Mouse (Mus musculus): ENCODE data around the gene Sec22a. TPM values are rescaled to one million over a fixed set of nuclear protein-coding genes. Genes with fewer than 3 reads are reported as not detected.

Gene Sec22a
- polyA plus RNA-seq, 1 experiment from 2014 or later: 43.6 TPM

GRCm38 (mm10) chr16:35362221-35362620 lies 1.5 kb downstream of the Sec22a start:
- H3K4me3 ChIP-seq: no peak overlapping the region

GRCm38 (mm10) chr16:35360593-35360992 lies 3.1 kb downstream of the Sec22a start:
- 29% methylated on average over 6 of the region's 6 CpGs for WGBS

More at GRCm38 (mm10) chr16:35362221-35362620, 1.5 kb downstream of the Sec22a start:
- no peak for ATAC-seq (ENCODE audit: low FRiP score)
- WGBS: 96% methylated on average over 2 of the region's 2 CpGs
- Histone ChIP-seq H3K4me1 (replicated peaks) (peaks cover 17% of the 10 kb centered on the region), H3K27me3 (no peaks in the 10 kb centered on the region), H3K9ac (no peak overlapping the region), H3K4me2 (no peak overlapping the region), H3K9me3 (no peaks in the 10 kb centered on the region), H3K27ac (no peak overlapping the region), H3K36me3 (peaks cover 9% of the 10 kb centered on the region; the same call in 1 of the 2 replicates)

GRCm38 (mm10) chr16:35357449-35357848 lies 6.3 kb downstream of the Sec22a start:
- no peak overlapping the region for H3K4me3 ChIP-seq
- H3K27me3 ChIP-seq: no peaks in the 10 kb centered on the region
- H3K4me1 ChIP-seq (replicated peaks): peaks cover 5% of the 10 kb centered on the region; the same call in 1 of the 2 replicates
- no peak overlapping the region for H3K27ac ChIP-seq
- H3K9ac ChIP-seq: no peak overlapping the region
- no peak overlapping the region for H3K4me2 ChIP-seq
- 90% methylated on average over 1 of the region's 1 CpGs for WGBS
- H3K9me3 ChIP-seq: no peaks in the 10 kb centered on the region
- no peak for ATAC-seq (ENCODE audit: low FRiP score)
- H3K36me3 ChIP-seq: peaks cover 14% of the 10 kb centered on the region; the same call in 1 of the 2 replicates

More at GRCm38 (mm10) chr16:35360593-35360992, 3.1 kb downstream of the Sec22a start:
- Histone ChIP-seq H3K4me2 (no peak overlapping the region), H3K27ac (no peak overlapping the region), H3K4me1 (replicated peaks) (peaks cover 17% of the 10 kb centered on the region), H3K9ac (no peak overlapping the region), H3K4me3 (no peak overlapping the region), H3K36me3 (peaks cover 9% of the 10 kb centered on the region; the same call in 1 of the 2 replicates), H3K9me3 (no peaks in the 10 kb centered on the region), H3K27me3 (no peaks in the 10 kb centered on the region)
- no peak for ATAC-seq (ENCODE audit: low FRiP score)

DNA sequence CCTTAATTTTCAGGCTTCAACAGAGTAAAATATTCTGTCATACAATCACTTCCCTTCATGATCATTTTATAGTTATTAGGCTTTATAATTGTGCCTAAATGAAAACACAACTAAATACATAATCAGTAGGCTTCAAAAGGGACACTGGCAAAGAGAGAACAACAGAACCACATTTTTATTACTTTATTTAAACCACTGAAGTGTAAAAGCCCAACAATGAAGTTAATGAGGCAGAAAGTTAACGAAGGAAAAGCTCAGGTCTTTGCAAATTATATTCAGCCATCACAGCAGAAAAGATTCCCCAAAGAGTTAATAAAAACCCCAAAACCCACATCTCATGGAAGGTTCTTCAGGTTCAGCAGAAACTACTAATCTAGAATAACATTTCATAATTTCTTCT lies 33.3 kb downstream of the Sec22a start:
- 27% methylated on average over 1 of the region's 1 CpGs for WGBS
- ATAC-seq (ENCODE audit: low FRiP score): no peak

DNA sequence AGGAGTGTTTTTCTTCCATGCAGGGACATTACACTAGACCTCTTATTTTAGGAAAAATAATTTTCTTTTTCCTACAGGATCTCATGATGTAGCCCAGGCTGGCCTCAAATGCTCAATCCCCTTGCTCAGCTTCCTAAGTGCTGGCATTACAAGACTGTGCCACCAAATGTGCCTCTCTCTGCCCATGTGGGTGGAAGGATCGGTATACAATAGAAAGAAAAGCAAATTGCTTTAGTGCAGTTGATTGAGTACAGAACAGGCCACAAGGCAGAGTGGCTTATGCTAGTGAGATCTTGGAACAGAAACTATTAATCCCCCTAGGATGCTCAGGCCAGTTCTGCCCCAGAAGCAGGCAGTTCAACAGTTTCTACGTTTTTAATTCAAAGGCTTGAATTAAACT lies 43.9 kb downstream of the Sec22a start:
- Histone ChIP-seq H3K27me3 (no peaks in the 10 kb centered on the region), H3K9ac (no peak overlapping the region), H3K4me2 (no peak overlapping the region), H3K36me3 (no peaks in the 10 kb centered on the region), H3K4me1 (replicated peaks) (peaks cover 5% of the 10 kb centered on the region), H3K9me3 (no peaks in the 10 kb centered on the region), H3K27ac (no peak overlapping the region), H3K4me3 (no peak overlapping the region)
- peak; percentile 43; the same call in 1 of the 2 replicates for ATAC-seq (ENCODE audit: low FRiP score)
- whole genome bisulfite sequencing: 75% methylated on average over 2 of the region's 2 CpGs

More for the DNA sequence above, 33.3 kb downstream of the Sec22a start:
- no peak overlapping the region for H3K27ac ChIP-seq
- no peak overlapping the region for H3K4me3 ChIP-seq
- no peak overlapping the region for H3K4me2 ChIP-seq
- peaks cover 9% of the 10 kb centered on the region for H3K36me3 ChIP-seq
- no peaks in the 10 kb centered on the region for H3K4me1 ChIP-seq (replicated peaks)
- H3K27me3 ChIP-seq: no peaks in the 10 kb centered on the region
- no peak overlapping the region for H3K9ac ChIP-seq
- no peaks in the 10 kb centered on the region for H3K9me3 ChIP-seq

- H3K9me3 ChIP-seq: no peaks in the 10 kb centered on the region
- H3K9ac ChIP-seq: no peak overlapping the region
- ATAC-seq (ENCODE audit: low FRiP score): peak; percentile 83
- H3K4me1 ChIP-seq (replicated peaks): peaks cover 5% of the 10 kb centered on the region
- no peaks in the 10 kb centered on the region for H3K36me3 ChIP-seq
- no peak overlapping the region for H3K4me2 ChIP-seq
- H3K27ac ChIP-seq: no peak overlapping the region
- WGBS: 32% methylated on average over 4 of the region's 4 CpGs
- H3K4me3 ChIP-seq: no peak overlapping the region
- H3K27me3 ChIP-seq: no peaks in the 10 kb centered on the region
Observed at GRCm38 (mm10) chr16:35319335-35319734, 44.4 kb downstream of the Sec22a start.

DNA sequence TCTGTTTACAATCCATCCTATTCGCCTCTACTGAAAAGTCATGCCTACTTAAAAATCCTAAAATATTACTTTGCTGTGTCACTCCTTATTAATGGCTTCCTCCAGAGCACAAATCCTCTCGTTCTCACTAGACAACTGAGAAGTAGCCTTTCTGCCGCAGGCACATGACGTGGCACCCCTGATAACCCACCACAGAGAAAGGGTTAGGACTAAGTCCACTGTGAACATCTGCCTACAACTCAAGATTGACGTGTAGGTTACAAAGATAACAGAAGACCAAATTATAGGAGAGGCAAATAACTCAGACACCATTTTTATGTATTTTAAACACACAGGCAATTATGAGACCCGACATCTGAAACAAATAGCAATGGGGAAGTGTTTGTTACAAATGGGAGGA lies 45.3 kb downstream of the Sec22a start:
- Histone ChIP-seq H3K9me3 (no peaks in the 10 kb centered on the region), H3K36me3 (peaks cover 7% of the 10 kb centered on the region), H3K9ac (no peak overlapping the region), H3K4me3 (no peak overlapping the region), H3K4me1 (replicated peaks) (peaks cover 5% of the 10 kb centered on the region), H3K27me3 (no peaks in the 10 kb centered on the region), H3K27ac (no peak overlapping the region), H3K4me2 (no peak overlapping the region)
- WGBS: 83% methylated on average over 6 of the region's 6 CpGs
- ATAC-seq (ENCODE audit: low FRiP score): no peak

GRCm38 (mm10) chr16:35317460-35317859 lies 46.3 kb downstream of the Sec22a start:
- no peaks in the 10 kb centered on the region for H3K27me3 ChIP-seq
- no peak for ATAC-seq (ENCODE audit: low FRiP score)
- no peak overlapping the region for H3K27ac ChIP-seq
- no peak overlapping the region for H3K4me3 ChIP-seq
- H3K9ac ChIP-seq: no peak overlapping the region
- H3K4me1 ChIP-seq (replicated peaks): peaks cover 5% of the 10 kb centered on the region
- 88% methylated on average over 5 of the region's 5 CpGs for WGBS
- peaks cover 12% of the 10 kb centered on the region for H3K36me3 ChIP-seq
- no peaks in the 10 kb centered on the region for H3K9me3 ChIP-seq
- H3K4me2 ChIP-seq: no peak overlapping the region

DNA sequence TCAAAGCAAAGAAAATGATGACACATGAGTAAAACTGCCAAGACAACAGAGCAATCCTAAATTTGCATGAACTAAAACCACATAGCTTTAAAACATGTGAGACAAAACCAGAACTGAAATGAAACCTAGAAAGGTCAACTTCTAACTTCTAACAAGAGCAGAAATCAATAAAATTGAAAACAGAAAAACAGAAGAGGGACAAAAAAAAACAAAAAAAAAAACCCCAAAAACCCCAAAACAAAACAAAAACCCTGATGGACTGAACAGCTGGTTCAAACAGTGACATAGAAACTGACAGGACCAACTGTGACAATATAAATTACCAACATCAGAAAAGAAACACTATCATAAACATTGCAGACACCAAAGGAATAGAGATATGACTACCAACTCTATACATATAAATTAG lies 46.9 kb downstream of the Sec22a start:
- ATAC-seq (ENCODE audit: low FRiP score): no peak
- Histone ChIP-seq H3K9me3 (no peaks in the 10 kb centered on the region), H3K4me2 (no peak overlapping the region), H3K27me3 (no peaks in the 10 kb centered on the region), H3K9ac (no peak overlapping the region), H3K36me3 (peaks cover 12% of the 10 kb centered on the region), H3K4me1 (replicated peaks) (peaks cover 9% of the 10 kb centered on the region), H3K4me3 (no peak overlapping the region), H3K27ac (no peak overlapping the region)

DNA sequence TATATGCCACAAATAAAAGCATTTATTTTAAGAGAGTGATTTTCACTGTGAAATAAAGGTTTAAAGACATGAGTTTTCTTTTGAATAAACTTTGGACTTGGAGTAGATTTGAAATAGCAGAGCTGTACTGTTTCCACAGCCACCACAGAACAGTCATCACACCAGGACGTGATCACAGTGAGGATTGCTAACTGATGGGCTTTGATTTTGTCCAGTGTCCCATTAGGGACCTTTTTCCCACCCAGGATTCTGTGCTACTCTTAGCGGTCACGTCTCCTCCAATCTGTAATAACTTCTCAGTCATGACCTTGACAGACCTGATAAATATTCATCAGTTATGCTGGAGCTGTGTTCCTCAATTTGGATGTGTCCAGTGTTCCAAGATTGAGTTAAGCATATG lies 48.2 kb downstream of the Sec22a start:
- no peak overlapping the region for H3K4me2 ChIP-seq
- whole genome bisulfite sequencing: 37% methylated on average over 3 of the region's 3 CpGs

DNA sequence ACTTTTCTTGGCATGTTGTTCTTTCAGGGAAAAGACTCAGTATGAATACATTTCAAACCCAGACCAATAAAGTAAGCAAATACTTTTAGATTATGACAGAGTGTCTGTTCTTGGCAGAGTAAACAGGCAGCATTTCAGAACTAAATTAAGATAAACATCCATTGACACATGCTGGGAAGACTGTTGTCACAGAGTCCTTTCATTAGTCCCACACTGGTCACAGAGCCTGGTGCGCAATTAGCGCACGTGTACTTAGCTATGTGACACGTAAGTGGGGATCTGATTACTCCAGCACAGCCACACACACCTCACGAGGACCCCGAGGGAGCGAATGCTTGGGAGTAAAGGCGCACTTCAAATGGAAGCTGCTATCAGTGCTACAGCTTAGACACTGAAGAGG lies 52.1 kb downstream of the Sec22a start:
- no peak overlapping the region for H3K4me2 ChIP-seq
- no peak overlapping the region for H3K4me3 ChIP-seq
- no peak overlapping the region for H3K9ac ChIP-seq
- no peaks in the 10 kb centered on the region for H3K9me3 ChIP-seq
- no peak for ATAC-seq (ENCODE audit: low FRiP score)
- H3K27me3 ChIP-seq: no peaks in the 10 kb centered on the region
- peaks cover 10% of the 10 kb centered on the region for H3K4me1 ChIP-seq (replicated peaks)
- H3K36me3 ChIP-seq: peaks cover 20% of the 10 kb centered on the region
- no peak overlapping the region for H3K27ac ChIP-seq
- WGBS: 48% methylated on average over 8 of the region's 8 CpGs

More for the DNA sequence above, 48.2 kb downstream of the Sec22a start:
- Histone ChIP-seq H3K9me3 (no peaks in the 10 kb centered on the region), H3K4me3 (no peak overlapping the region), H3K27ac (no peak overlapping the region), H3K36me3 (peaks cover 12% of the 10 kb centered on the region), H3K9ac (no peak overlapping the region), H3K4me1 (replicated peaks) (peaks cover 15% of the 10 kb centered on the region), H3K27me3 (no peaks in the 10 kb centered on the region)
- no peak for ATAC-seq (ENCODE audit: low FRiP score)

DNA sequence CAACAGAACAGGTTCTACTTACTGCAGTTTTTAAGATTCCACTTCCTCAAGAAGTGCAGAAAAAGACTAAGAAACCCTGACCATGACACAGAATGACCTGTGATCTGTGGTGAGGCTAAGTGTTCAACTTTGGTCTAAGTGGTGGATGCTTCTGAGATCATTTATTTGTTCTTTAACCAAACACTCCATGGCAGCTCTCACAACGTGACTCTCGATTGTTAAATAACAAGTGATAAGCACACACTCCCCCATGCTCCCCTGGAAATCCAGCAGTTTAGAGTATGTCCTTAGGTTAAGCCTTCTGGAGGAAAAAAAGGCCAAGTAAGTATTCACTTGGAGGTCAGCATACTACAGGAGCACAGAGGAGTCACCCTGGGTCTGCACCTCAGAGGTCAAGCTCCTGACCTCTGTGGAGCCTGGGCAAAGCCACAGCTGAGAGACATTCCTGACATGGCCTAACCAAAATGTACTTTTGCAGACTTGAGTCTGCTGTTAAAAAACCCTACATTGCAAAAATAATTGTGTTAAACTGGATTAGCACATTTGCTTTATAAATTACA lies 53.1 kb downstream of the Sec22a start:
- 56% methylated on average over 2 of the region's 2 CpGs for WGBS
- no peak overlapping the region for H3K27ac ChIP-seq
- H3K36me3 ChIP-seq: peaks cover 29% of the 10 kb centered on the region
- peaks cover 10% of the 10 kb centered on the region for H3K4me1 ChIP-seq (replicated peaks)
- ATAC-seq (ENCODE audit: low FRiP score): no peak
- no peak overlapping the region for H3K9ac ChIP-seq
- no peaks in the 10 kb centered on the region for H3K9me3 ChIP-seq
- H3K27me3 ChIP-seq: no peaks in the 10 kb centered on the region
- no peak overlapping the region for H3K4me2 ChIP-seq
- H3K4me3 ChIP-seq: no peak overlapping the region

DNA sequence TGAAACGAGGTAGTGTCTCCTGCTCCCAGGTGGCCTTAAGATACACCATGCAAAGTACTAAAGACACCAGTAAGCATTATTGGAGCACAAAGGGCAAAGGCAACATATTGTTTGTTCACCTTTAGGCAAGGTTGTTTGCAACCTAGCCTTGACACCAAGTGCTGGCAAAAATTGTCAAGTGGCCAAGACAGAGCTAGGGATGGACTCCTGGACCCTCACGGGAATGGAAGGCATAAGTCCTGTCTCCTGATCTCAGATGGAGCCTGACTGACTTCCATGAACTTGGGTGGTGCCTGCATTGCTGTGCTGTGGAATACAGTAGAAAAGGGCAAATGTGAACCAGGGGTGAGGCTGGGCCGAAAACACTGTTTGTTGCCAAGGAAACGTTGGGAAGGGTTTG lies 54.1 kb downstream of the Sec22a start:
- H3K9me3 ChIP-seq: no peaks in the 10 kb centered on the region
- no peak overlapping the region for H3K9ac ChIP-seq
- no peaks in the 10 kb centered on the region for H3K27me3 ChIP-seq
- H3K27ac ChIP-seq: no peak overlapping the region
- WGBS: 86% methylated on average over 4 of the region's 4 CpGs
- H3K4me2 ChIP-seq: no peak overlapping the region
- peaks cover 32% of the 10 kb centered on the region for H3K36me3 ChIP-seq
- H3K4me3 ChIP-seq: no peak overlapping the region
- ATAC-seq (ENCODE audit: low FRiP score): no peak
- H3K4me1 ChIP-seq (replicated peaks): peaks cover 10% of the 10 kb centered on the region

Measured in hindbrain, embryonic 13.5 days (tissue).